Mouse (Mus musculus) embryonic facial prominence, embryonic 13.5 days (tissue): Measurements from ENCODE around the gene Adcy9. TPM values are rescaled to one million over a fixed set of nuclear protein-coding genes. Genes with fewer than 3 reads are reported as not detected.

Source experiments
- ATAC-seq: fragments of 200-750 bp; cut with Nextera tagmentation; 2 replicates; pipeline ENCODE4 v1.8.0; 2017; ENCODE audit warnings: low read depth; ENCODE audit not compliant: insufficient number of reproducible peaks, insufficient read depth, low FRiP score, low TSS enrichment
- H3K27ac ChIP-seq: fragments of 300-500 bp; sonication (generic); 2 replicates; pipeline ENCODE4 v1.5.1; 2015; ENCODE audit warnings: moderate library complexity, mild to moderate bottlenecking, inconsistent platforms
- H3K27me3 ChIP-seq: fragments of 300-500 bp; sonication (generic); 2 replicates; pipeline ENCODE4 v1.6.1; 2015; ENCODE audit warnings: mild to moderate bottlenecking, inconsistent platforms
- H3K36me3 ChIP-seq: fragments of 300-500 bp; sonication (generic); 2 replicates; pipeline ENCODE4 v1.6.1; 2015; ENCODE audit warnings: mild to moderate bottlenecking, inconsistent platforms
- H3K4me1 ChIP-seq: fragments of 300-500 bp; sonication (generic); 2 replicates; pipeline ENCODE4 v1.6.1; 2015; ENCODE audit warnings: inconsistent platforms
- H3K4me2 ChIP-seq: fragments of 300-500 bp; sonication (generic); 2 replicates; pipeline ENCODE4 v1.6.1; 2015; ENCODE audit warnings: moderate library complexity, mild to moderate bottlenecking, inconsistent platforms
- H3K4me3 ChIP-seq: fragments of 300-500 bp; sonication (generic); 2 replicates; pipeline ENCODE4 v1.5.1; 2015; ENCODE audit warnings: mild to moderate bottlenecking, inconsistent platforms
- H3K9ac ChIP-seq: fragments of 300-500 bp; sonication (generic); 2 replicates; pipeline ENCODE4 v1.6.1; 2015; ENCODE audit warnings: mild to moderate bottlenecking, inconsistent platforms
- H3K9me3 ChIP-seq: fragments of 300-500 bp; sonication (generic); 2 replicates; pipeline ENCODE4 v1.6.1; 2016; ENCODE audit warnings: inconsistent platforms
- WGBS: fragments of 180-500 bp; shearing (Covaris S2); methylation state at CpG from one replicate; pipeline ENCODE4 v1.1.7; 2015; ENCODE audit warnings: mixed read lengths; 5-methylcytosine and 5-hydroxymethylcytosine counted together
- polyA plus RNA-seq: library from polyadenylated mRNA; unstranded; fragments of >200 nt; fragmentation: Nextera tagmentation; extraction: Ambion mirVana; gene quantifications from 2 replicates; pipeline ENCODE4 v1.2.1, GENCODE M21; 2015

Adcy9 gene
- polyA plus RNA-seq, 1 experiment from 2014 or later: 1.1 TPM

DNA sequence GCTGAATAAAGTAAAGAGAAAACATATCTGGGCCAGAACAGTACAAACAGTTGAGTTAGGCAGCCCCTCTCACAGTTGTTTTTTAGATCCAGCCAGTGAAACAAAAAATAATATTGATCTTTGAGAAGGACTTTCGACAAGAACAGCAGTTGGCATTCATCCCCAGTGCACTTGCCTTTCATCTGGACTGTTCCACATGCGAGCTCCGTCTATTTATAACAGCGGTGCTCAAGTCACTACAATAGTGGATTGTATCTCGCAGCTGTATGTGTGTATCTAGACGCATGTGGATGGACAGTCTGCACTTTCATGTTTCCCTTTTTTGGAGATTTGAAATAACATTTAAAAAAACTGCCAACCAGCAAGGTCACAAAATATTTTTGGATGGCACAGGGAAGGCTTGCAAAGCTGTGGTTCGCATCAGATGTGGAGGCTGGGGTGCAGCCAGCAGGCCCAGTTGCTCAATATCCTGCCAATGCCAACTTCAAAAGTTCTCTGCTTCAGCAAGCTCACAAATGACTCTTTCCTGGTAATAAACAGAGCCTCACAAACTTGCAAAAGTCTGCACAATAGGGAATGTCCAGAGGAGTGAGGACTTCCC, 45.4 kb downstream of the Adcy9 start:
- no peaks in the 10 kb centered on the region for H3K9me3 ChIP-seq
- ATAC-seq: no peak
- 63% methylated on average over 7 of the region's 7 CpGs for WGBS
- no peaks in the 10 kb centered on the region for H3K36me3 ChIP-seq
- no peak overlapping the region for H3K4me2 ChIP-seq
- no peaks in the 10 kb centered on the region for H3K27me3 ChIP-seq
- H3K4me3 ChIP-seq: no peak overlapping the region
- no peak overlapping the region for H3K27ac ChIP-seq
- peaks cover 8% of the 10 kb centered on the region; the same call in 1 of the 2 replicates for H3K4me1 ChIP-seq
- H3K9ac ChIP-seq: no peak overlapping the region

DNA sequence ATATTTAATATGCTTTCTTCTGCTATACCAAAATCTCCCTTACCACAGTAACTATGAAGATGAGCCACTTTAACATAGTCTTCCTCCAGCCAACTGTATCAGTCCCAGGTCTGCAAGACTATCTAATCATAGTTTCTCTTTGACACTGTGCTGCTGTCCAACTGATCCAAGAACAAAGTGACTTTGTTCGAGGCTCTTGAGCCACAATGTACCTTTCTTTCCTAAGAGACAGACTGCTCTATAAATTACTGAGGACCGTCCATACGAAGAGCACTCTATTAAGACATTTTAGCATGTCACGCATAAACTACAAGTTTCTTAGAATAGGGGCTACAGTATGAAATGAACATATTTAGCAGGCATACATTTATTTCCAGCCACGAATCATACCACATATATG, 46.0 kb downstream of the Adcy9 start:
- peaks cover 12% of the 10 kb centered on the region for H3K4me1 ChIP-seq
- 74% methylated on average over 5 of the region's 5 CpGs for WGBS
- H3K9ac ChIP-seq: no peak overlapping the region
- no peaks in the 10 kb centered on the region for H3K36me3 ChIP-seq
- H3K9me3 ChIP-seq: no peaks in the 10 kb centered on the region
- H3K27me3 ChIP-seq: no peaks in the 10 kb centered on the region
- ATAC-seq: no peak
- no peak overlapping the region for H3K27ac ChIP-seq
- H3K4me3 ChIP-seq: no peak overlapping the region
- H3K4me2 ChIP-seq: no peak overlapping the region

DNA sequence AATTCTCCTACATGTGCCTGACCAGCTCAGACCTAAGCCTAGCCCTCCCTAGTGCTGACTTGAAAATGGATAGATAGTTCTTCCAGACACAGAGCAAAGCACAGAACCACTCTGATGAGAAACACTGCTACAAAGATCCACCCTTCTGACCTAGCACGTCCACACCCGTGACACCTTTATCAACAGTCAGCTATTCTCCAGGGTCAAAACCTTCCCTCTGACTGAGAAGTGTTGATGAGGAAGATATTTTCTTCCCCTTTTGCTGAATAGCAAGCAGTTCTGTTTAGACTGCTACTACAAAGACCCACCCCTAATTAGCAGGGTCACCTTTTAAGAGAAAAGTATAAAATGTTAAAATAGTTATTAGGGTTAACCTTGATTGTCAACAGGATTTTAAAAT, 49.3 kb downstream of the Adcy9 start:
- Histone ChIP-seq H3K36me3 (no peaks in the 10 kb centered on the region), H3K27ac (no peak overlapping the region), H3K9me3 (no peaks in the 10 kb centered on the region), H3K9ac (no peak overlapping the region), H3K4me2 (no peak overlapping the region), H3K4me1 (peaks cover 20% of the 10 kb centered on the region), H3K4me3 (no peak overlapping the region), H3K27me3 (no peaks in the 10 kb centered on the region)
- no peak for ATAC-seq
- WGBS: 81% methylated on average over 2 of the region's 2 CpGs

DNA sequence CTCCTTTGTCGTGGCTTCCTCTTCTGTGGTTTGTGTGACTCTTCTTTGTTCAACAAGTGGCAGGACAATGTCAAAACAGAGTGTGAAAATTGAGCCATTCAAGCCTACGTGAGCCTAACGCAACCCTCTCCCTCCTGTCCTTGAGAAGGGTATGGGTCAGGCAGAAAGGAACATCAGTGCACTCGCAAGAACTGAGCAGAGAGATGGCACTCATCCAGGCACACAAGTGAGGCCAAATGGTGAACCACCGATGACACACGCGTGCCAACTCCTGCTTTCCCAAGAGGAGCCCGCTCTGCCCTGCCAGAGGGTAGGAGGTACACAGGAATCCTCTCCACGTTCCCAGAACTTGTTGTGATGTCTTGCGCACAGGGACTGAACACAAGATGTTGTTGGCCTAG, 50.2 kb downstream of the Adcy9 start:
- peak overlapping the region; percentile 36 for H3K27ac ChIP-seq
- H3K4me2 ChIP-seq: no peak overlapping the region
- ATAC-seq: no peak
- 54% methylated on average over 10 of the region's 10 CpGs for WGBS
- H3K9me3 ChIP-seq: no peaks in the 10 kb centered on the region
- H3K9ac ChIP-seq: no peak overlapping the region
- H3K36me3 ChIP-seq: no peaks in the 10 kb centered on the region
- H3K27me3 ChIP-seq: no peaks in the 10 kb centered on the region
- H3K4me3 ChIP-seq: no peak overlapping the region
- peaks cover 20% of the 10 kb centered on the region for H3K4me1 ChIP-seq

DNA sequence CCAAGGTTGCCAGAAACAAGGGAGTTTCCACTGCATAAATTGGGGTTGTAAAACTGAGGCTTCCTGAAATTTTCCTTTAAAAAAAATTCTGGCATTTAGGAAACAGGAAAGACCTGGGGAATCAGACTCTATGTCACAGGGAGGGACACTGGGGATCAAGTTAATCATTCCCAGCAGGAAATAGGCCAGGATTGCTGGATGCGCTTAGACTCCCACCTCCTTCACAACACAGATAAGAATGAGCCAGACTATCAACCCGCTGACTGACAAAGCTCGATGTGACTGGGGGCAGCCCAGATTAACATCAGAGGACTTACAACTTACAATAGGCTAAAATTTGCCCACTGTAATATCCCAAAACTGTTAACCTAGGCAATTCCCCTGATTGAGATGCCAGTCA, 52.4 kb downstream of the Adcy9 start:
- WGBS: 37% methylated on average over 3 of the region's 3 CpGs
- ATAC-seq: no peak
- no peak overlapping the region for H3K9ac ChIP-seq
- H3K27me3 ChIP-seq: no peaks in the 10 kb centered on the region
- H3K4me2 ChIP-seq: no peak overlapping the region
- H3K27ac ChIP-seq: no peak overlapping the region
- no peak overlapping the region for H3K4me3 ChIP-seq
- no peaks in the 10 kb centered on the region for H3K36me3 ChIP-seq
- H3K9me3 ChIP-seq: no peaks in the 10 kb centered on the region
- peaks cover 20% of the 10 kb centered on the region for H3K4me1 ChIP-seq

DNA sequence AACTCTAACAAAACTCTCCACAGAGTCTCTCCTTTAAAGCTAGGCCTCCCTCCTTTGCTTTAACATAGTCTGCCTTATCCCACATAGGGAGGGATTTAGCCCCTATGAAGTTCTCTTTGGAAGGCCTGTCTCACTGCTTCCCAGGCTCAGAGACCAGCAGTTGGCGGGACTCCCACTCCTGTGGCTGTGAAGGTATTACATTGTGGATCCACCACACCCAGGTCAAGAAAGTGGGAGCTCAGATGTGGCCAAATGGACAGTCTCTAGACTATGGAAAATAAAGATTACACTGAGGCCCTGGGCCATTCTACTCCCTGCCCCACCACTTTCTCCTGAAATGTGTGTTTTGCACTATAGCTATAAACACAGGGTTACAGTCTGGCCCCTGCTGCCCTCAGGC, 53.0 kb downstream of the Adcy9 start:
- Histone ChIP-seq H3K4me3 (no peak overlapping the region), H3K4me2 (no peak overlapping the region), H3K9ac (no peak overlapping the region), H3K27ac (no peak overlapping the region), H3K4me1 (peaks cover 20% of the 10 kb centered on the region), H3K36me3 (no peaks in the 10 kb centered on the region), H3K27me3 (no peaks in the 10 kb centered on the region), H3K9me3 (no peaks in the 10 kb centered on the region)
- ATAC-seq: no peak
- 81% methylated on average over 1 of the region's 1 CpGs for WGBS

DNA sequence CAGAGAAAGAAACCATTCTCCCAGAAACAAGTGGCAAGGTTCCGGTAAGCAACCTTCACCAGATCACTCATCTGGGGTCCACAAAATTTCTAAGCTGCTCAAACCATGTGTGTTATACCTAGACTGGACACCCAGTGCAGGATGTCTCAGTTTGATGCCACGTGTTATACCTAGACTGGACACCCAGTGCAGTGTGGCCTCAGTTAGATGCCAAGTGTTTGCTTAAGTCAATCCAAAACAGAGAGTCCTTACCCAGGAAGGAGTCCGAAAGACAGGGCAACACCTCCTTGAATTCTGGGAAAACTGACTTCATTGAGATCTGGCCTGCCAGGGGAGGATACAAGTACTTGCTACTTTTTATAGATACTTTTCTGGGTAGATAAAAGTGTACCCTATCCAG, 53.6 kb downstream of the Adcy9 start:
- Histone ChIP-seq H3K9me3 (no peaks in the 10 kb centered on the region), H3K27me3 (no peaks in the 10 kb centered on the region), H3K4me1 (peaks cover 20% of the 10 kb centered on the region), H3K4me3 (no peak overlapping the region), H3K27ac (no peak overlapping the region), H3K36me3 (no peaks in the 10 kb centered on the region), H3K4me2 (no peak overlapping the region), H3K9ac (no peak overlapping the region)
- WGBS: 93% methylated on average over 3 of the region's 3 CpGs
- ATAC-seq: no peak

DNA sequence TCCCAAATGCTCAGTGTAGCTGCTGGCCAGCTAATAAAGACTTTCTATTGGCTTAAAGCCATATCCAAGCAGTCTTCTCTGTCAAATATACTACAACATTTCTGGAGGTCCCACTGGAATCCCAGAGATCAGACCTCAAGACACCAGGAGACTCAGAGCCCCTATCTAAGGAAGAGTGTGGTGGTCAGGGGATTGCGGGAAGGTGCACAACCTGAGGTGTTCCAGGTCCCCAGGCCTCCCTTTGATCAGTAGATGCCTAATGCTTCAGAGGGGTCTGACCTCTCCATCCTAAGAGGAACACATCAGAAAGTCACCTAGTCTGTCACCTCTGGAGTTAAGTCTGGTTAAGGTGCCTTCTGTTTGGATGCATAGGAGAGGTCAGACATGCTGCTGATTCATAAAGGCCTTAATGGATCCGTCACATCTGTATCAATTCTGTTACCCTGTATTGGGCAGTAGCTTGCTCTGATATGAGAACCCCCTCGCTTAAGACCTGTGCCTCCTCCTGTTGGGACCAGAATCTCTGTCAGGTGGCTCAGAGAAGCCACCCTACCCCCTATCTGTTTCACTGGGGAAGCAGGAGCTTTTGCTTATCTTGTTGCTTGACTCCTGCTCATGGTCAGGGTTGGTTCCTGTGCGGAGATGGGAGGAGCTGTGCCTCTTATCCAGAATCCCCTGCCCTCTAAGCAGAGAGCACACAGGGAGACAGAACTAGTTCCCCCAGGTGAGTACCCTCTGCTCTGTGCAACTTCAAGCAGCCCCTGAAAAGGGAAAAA, 56.8 kb downstream of the Adcy9 start:
- Histone ChIP-seq H3K27me3 (no peaks in the 10 kb centered on the region), H3K9me3 (no peaks in the 10 kb centered on the region), H3K9ac (no peak overlapping the region), H3K4me3 (no peak overlapping the region), H3K36me3 (no peaks in the 10 kb centered on the region), H3K4me2 (no peak overlapping the region), H3K4me1 (peaks cover 7% of the 10 kb centered on the region), H3K27ac (no peak overlapping the region)
- 86% methylated on average over 4 of the region's 4 CpGs for WGBS
- ATAC-seq: no peak

DNA sequence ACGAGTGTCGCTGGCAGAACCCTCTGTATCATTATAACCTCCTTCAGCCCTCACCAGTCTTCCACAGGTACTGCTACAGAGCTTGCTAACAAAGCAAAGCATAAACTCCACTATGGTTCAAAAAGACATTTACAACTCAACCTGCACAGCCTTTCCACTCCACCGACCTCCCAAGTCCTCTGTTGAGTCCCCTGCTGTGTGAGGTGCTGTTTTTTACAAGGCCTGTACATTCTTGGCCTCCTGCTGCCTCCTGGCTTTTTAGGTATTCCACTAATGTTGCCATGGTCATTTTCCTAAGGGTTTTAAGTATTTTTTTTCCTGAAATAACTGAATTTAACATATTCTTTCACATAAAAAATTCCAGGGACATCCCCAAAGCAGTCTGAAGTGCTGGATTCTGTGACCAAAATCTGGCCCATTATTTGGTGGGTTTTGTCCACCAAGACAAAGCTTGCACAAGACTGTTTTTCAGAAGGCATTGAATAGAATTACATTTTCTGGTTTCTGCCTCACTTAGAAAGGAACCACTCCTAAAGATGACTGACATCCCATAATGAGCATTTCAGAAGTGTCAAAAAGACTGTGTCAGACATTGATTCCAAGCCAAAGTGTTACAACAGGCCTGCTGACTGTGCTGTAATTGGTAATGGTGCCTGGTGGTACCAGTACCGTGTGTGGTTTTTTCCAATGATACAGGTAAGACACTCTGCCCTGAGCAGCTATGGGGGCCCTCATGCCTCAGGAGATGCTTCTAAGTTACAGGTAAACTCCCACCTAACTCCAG, 64.8 kb downstream of the Adcy9 start:
- 60% methylated on average over 4 of the region's 4 CpGs for WGBS

DNA sequence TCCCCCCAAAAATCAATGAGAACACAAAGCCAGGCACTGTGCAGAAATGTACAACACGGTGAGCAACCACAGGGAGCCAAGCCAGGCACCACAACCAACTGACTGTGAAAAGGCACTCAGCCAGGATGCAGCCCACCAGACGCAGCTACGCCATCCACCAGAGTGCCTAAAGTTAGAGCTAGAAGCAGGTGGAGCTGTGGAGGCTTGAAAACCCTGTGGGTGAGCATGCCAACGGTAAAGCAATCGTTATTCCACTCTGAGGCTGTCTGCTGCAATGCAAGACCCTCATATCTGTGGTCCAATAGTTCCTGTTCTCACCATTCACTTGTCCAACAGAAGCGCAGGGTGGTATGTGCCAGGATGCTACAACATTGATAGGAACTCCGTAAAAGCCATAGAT, 77.7 kb downstream of the Adcy9 start:
- Histone ChIP-seq H3K4me3 (no peak overlapping the region), H3K27me3 (no peaks in the 10 kb centered on the region), H3K4me1 (no peaks in the 10 kb centered on the region), H3K36me3 (no peaks in the 10 kb centered on the region), H3K9me3 (no peaks in the 10 kb centered on the region), H3K9ac (no peak overlapping the region), H3K27ac (no peak overlapping the region), H3K4me2 (no peak overlapping the region)
- 90% methylated on average over 7 of the region's 7 CpGs for WGBS
- ATAC-seq: no peak

More for the DNA sequence above, 64.8 kb downstream of the Adcy9 start:
- ATAC-seq: no peak
- H3K27ac ChIP-seq: no peak overlapping the region
- H3K27me3 ChIP-seq: no peaks in the 10 kb centered on the region
- no peak overlapping the region for H3K9ac ChIP-seq
- H3K9me3 ChIP-seq: no peaks in the 10 kb centered on the region
- no peak overlapping the region for H3K4me2 ChIP-seq
- H3K36me3 ChIP-seq: no peaks in the 10 kb centered on the region
- no peak overlapping the region for H3K4me3 ChIP-seq
- H3K4me1 ChIP-seq: no peaks in the 10 kb centered on the region

DNA sequence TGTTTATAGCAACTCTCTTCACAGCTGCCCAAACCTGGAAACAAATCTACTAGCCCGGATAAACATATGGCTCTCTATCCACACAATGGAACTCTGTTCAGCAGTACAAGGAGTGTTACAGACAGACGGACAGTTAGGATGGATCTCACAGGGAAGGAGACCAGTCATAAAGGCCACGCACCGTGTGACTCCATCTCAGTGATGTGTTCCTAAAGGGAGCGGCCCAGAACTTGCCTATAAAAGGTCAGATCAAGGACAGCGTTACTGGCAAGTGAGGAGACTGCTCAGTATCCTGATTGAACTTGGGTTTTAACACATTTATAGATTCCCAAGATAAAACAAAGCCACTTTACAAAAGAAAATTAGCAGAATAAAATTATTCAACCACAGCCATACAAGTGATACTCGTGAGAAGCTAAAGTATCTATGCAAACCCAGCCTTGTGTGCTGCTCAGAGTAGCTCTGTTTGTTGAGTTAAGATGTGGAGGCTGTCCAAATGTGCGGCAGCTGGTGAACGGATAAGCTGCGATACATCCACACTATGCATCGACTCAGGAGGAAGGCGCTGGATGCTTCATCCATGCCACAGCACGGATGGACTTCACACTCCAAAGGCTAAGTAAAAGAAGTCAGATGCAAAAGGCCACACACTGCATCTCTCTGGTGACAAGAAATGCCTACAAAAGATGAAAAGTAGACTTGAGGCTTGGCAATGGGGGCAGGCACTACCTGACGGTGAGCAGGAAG, 78.8 kb downstream of the Adcy9 start:
- Histone ChIP-seq H3K27ac (no peak overlapping the region), H3K4me3 (no peak overlapping the region), H3K4me1 (no peaks in the 10 kb centered on the region), H3K9ac (no peak overlapping the region), H3K9me3 (no peaks in the 10 kb centered on the region), H3K36me3 (no peaks in the 10 kb centered on the region), H3K27me3 (no peaks in the 10 kb centered on the region), H3K4me2 (no peak overlapping the region)
- ATAC-seq: no peak
- 87% methylated on average over 14 of the region's 14 CpGs for WGBS
